Mouse (Mus musculus) bone marrow, adult 2 months (tissue): ENCODE measurements around the gene Tom1. TPM values are rescaled to one million over a fixed set of nuclear protein-coding genes. Genes with fewer than 3 reads are reported as not detected.

ENCODE experiments used
- H3K27ac ChIP-seq: fragments of 200-500 bp; 2 replicates; pipeline ENCODE4 v1.5.1; 2012; ENCODE audit warnings: low read depth, mild to moderate bottlenecking, control low read depth, inconsistent platforms, low read length; ENCODE audit not compliant: control insufficient read depth, poor library complexity, insufficient read depth
- H3K4me1 ChIP-seq: fragments of 200-500 bp; 2 replicates; pipeline ENCODE4 v1.6.1; 2011; ENCODE audit warnings: low read length; ENCODE audit not compliant: control insufficient read depth, insufficient read depth
- H3K4me3 ChIP-seq: fragments of 200-500 bp; replicated peaks from 2 replicates; pipeline ENCODE3; 2011; ENCODE audit warnings: mild to moderate bottlenecking, low read depth, low read length, control low read depth; ENCODE audit not compliant: control insufficient read depth
- CTCF ChIP-seq: fragments of 200-500 bp; IDR thresholded peaks from 2 replicates; pipeline ENCODE4 v1.5.1; 2011; ENCODE audit warnings: low read length, control low read depth; ENCODE audit not compliant: control insufficient read depth, insufficient read depth
- POLR2A ChIP-seq: fragments of 200-500 bp; IDR thresholded peaks from 2 replicates; pipeline ENCODE4 v1.6.1; 2011; ENCODE audit warnings: low read depth, mild to moderate bottlenecking, control low read depth, low read length, borderline replicate concordance; ENCODE audit not compliant: control insufficient read depth
- WGBS: fragments of 180-500 bp; shearing (Covaris S2); methylation state at CpG from one replicate; pipeline ENCODE4 v1.1.7; 2018; 5-methylcytosine and 5-hydroxymethylcytosine counted together
- polyA plus RNA-seq: library from polyadenylated mRNA; stranded (reverse); fragments of >200 nt; gene quantifications from 2 replicates; pipeline ENCODE4 v1.2.4, GENCODE M21; 2011; ENCODE audit warnings: low replicate concordance; ENCODE audit not compliant: missing spikeins, insufficient read depth, insufficient read length

The Tom1 gene
- polyA plus RNA-seq, 1 experiment = 23.7 TPM

- H3K27ac ChIP-seq = no peak overlapping the region
- 64% methylated on average over 2 of the region's 2 CpGs for WGBS
- no peak overlapping the region for H3K4me3 ChIP-seq
- no peaks in the 10 kb centered on the region for H3K4me1 ChIP-seq
- no peak for TF ChIP-seq POLR2A
- TF ChIP-seq CTCF = no peak
Measured at GRCm38 (mm10) chr8:75013557-75013956, 19.9 kb upstream of the Tom1 start.

- Histone ChIP-seq H3K4me3 (no peak overlapping the region), H3K4me1 (no peaks in the 10 kb centered on the region), H3K27ac (no peak overlapping the region)
- no peak for TF ChIP-seq CTCF
- TF ChIP-seq POLR2A = no peak
- WGBS = 48% methylated on average over 3 of the region's 3 CpGs
Measured at GRCm38 (mm10) chr8:75013964-75014363, 19.5 kb upstream of the Tom1 start.

- no peaks in the 10 kb centered on the region for H3K4me1 ChIP-seq
- no peak overlapping the region for H3K4me3 ChIP-seq
- WGBS = 25% methylated on average over 2 of the region's 2 CpGs
- no peak overlapping the region for H3K27ac ChIP-seq
- TF ChIP-seq CTCF (no peak), POLR2A (no peak)
Measured at GRCm38 (mm10) chr8:75015981-75016380, 17.5 kb upstream of the Tom1 start.

GRCm38 (mm10) chr8:75016422-75016821 is 17.1 kb upstream of the Tom1 start:
- Histone ChIP-seq H3K4me3 (no peak overlapping the region), H3K4me1 (no peaks in the 10 kb centered on the region), H3K27ac (no peak overlapping the region)
- TF ChIP-seq POLR2A (no peak), CTCF (no peak)
- WGBS = 0% methylated on average over 1 of the region's 1 CpGs

- H3K27ac ChIP-seq = no peak overlapping the region
- no peak for TF ChIP-seq POLR2A
- no peak for TF ChIP-seq CTCF
- no peaks in the 10 kb centered on the region for H3K4me1 ChIP-seq
- no peak overlapping the region for H3K4me3 ChIP-seq
- 71% methylated on average over 5 of the region's 5 CpGs for WGBS
Measured at GRCm38 (mm10) chr8:75018274-75018972, 15.1 kb upstream of the Tom1 start.

- WGBS = 89% methylated on average over 3 of the region's 3 CpGs
- no peak overlapping the region for H3K27ac ChIP-seq
- H3K4me1 ChIP-seq = no peaks in the 10 kb centered on the region
- H3K4me3 ChIP-seq = no peak overlapping the region
- peak; percentile 33; the same call in 1 of the 2 replicates for TF ChIP-seq CTCF
- no peak for TF ChIP-seq POLR2A
Measured at GRCm38 (mm10) chr8:75023660-75024316, 9.7 kb upstream of the Tom1 start.

- no peaks in the 10 kb centered on the region for H3K4me1 ChIP-seq
- H3K27ac ChIP-seq = no peak overlapping the region
- TF ChIP-seq POLR2A (no peak), CTCF (no peak)
- WGBS = 90% methylated on average over 4 of the region's 4 CpGs
- H3K4me3 ChIP-seq = no peak overlapping the region
Measured at GRCm38 (mm10) chr8:75025809-75026208, 7.7 kb upstream of the Tom1 start.

GRCm38 (mm10) chr8:75030453-75031024 is 3.0 kb upstream of the Tom1 start:
- no peak overlapping the region for H3K27ac ChIP-seq
- no peaks in the 10 kb centered on the region; the same call in 1 of the 2 replicates for H3K4me1 ChIP-seq
- no peak overlapping the region for H3K4me3 ChIP-seq
- TF ChIP-seq CTCF = no peak
- no peak for TF ChIP-seq POLR2A
- WGBS = 94% methylated on average over 3 of the region's 3 CpGs

- Histone ChIP-seq H3K4me3 (peak overlapping the region; percentile 59), H3K27ac (no peak overlapping the region), H3K4me1 (peaks cover 3% of the 10 kb centered on the region; the same call in 1 of the 2 replicates)
- 64% methylated on average over 5 of the region's 5 CpGs for WGBS
- no peak for TF ChIP-seq CTCF
- no peak for TF ChIP-seq POLR2A
Measured at GRCm38 (mm10) chr8:75032961-75033360, 544 bp upstream of the Tom1 start.
